ENCODE assay signal across 7 mouse cellular contexts in the genomic region with DNA sequence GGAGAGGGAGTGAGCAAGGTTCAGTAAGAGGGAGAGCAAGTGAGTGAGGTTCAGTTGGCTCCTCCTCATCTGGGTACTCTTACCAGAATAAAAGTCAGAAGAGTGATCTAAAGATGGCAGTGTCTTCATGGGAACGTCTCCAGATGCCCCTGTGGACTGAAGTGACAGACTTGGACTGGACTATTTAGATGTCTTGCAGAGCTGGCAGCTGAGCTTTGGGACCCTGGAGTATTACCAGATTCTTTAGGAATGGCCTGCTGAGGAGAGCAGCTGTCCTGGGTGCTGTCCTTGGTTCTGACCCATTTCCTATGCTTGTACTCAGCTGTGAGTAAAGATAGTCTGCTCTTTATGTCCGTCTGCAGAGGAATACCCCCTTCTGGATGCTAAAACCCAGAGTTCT.
DNase-seq lines count a peak whose midpoint lies in the region; ATAC-seq lines count a peak whose summit lies in the region.

No protein-coding gene starts in this region.

- WGBS in intestine, embryonic 14.5 days, result 45% methylated on average over 2 of the region's 2 CpGs
- 46% methylated on average over 2 of the region's 2 CpGs for WGBS in intestine, embryonic 16.5 days

- peaks cover 19% of the 10 kb centered on the region for H3K36me3 ChIP-seq in intestine, embryonic 14.5 days (ENCODE audit: control insufficient read depth, insufficient read depth, low read length)
- no peaks in the 10 kb centered on the region for H3K36me3 ChIP-seq in intestine, embryonic 16.5 days (ENCODE audit: control insufficient read depth, insufficient read depth, low read length)

- no peak overlapping the region for H3K4me2 ChIP-seq in intestine, embryonic 14.5 days (ENCODE audit: low read length)
- H3K4me2 ChIP-seq in intestine, embryonic 16.5 days (ENCODE audit: low read depth, low read length), result no peak overlapping the region

- peak; percentile 73 for DNase-seq in intestine, embryonic 14.5 days (ENCODE audit: low spot score)
- peak; percentile 54 for DNase-seq in Muller cell, postnatal 12 days (ENCODE audit: inconsistent ontology term)
- peak; percentile 73 for DNase-seq in cerebellum, adult 9-11 months
- peak; percentile 65 for DNase-seq in lung, postnatal 10 days
- no peak for DNase-seq in right cerebral cortex, postnatal 4 days

- H3K9ac ChIP-seq in intestine, embryonic 14.5 days (ENCODE audit: low read length), result no peak overlapping the region
- no peak overlapping the region for H3K9ac ChIP-seq in intestine, embryonic 16.5 days (ENCODE audit: low read depth, low read length)

- no peak overlapping the region for H3K27ac ChIP-seq in intestine, embryonic 14.5 days (ENCODE audit: low read depth)
- no peak overlapping the region for H3K27ac ChIP-seq in intestine, embryonic 16.5 days (ENCODE audit: low read length)

- no peaks in the 10 kb centered on the region for H3K27me3 ChIP-seq in intestine, embryonic 14.5 days (replicated peaks; ENCODE audit: control insufficient read depth, insufficient read depth, low read length)
- H3K27me3 ChIP-seq in intestine, embryonic 16.5 days (replicated peaks; ENCODE audit: control insufficient read depth, insufficient read depth, low read length), result no peaks in the 10 kb centered on the region

- peaks cover 4% of the 10 kb centered on the region for H3K4me1 ChIP-seq in intestine, embryonic 14.5 days (replicated peaks; ENCODE audit: control insufficient read depth, insufficient read depth, low read length)
- H3K4me1 ChIP-seq in intestine, embryonic 16.5 days (ENCODE audit: control insufficient read depth, insufficient read depth, low read length), result peaks cover 14% of the 10 kb centered on the region

- H3K9me3 ChIP-seq in intestine, embryonic 14.5 days (ENCODE audit: control insufficient read depth, low read length), result no peaks in the 10 kb centered on the region
- no peaks in the 10 kb centered on the region for H3K9me3 ChIP-seq in intestine, embryonic 16.5 days (ENCODE audit: control insufficient read depth, low read length)

- no peak overlapping the region for H3K4me3 ChIP-seq in intestine, embryonic 14.5 days (ENCODE audit: low read depth, low read length)
- no peak overlapping the region for H3K4me3 ChIP-seq in intestine, embryonic 16.5 days (ENCODE audit: low read length)

- ATAC-seq in intestine, embryonic 14.5 days (replicated peaks; ENCODE audit: low FRiP score, low TSS enrichment, low read depth), result no peak
- no peak for ATAC-seq in intestine, embryonic 16.5 days
- ATAC-seq in erythroid progenitor cell, adult 5-6 weeks (replicated peaks; ENCODE audit: low FRiP score, poor library complexity, severe bottlenecking), result no peak
